Mouse (Mus musculus) limb, embryonic 15.5 days (tissue): ENCODE data around the gene Stac. TPM values are rescaled to one million over a fixed set of nuclear protein-coding genes. Genes with fewer than 3 reads are reported as not detected.

Source experiments
- ATAC-seq: fragments of 200-750 bp; cut with Nextera tagmentation; 2 replicates; pipeline ENCODE4 v1.8.0; 2017; ENCODE audit warnings: low read depth, moderate TSS enrichment; ENCODE audit not compliant: insufficient number of reproducible peaks, low FRiP score, low TSS enrichment
- H3K27ac ChIP-seq: fragments of 300-500 bp; sonication (generic); 2 replicates; pipeline ENCODE4 v1.5.1; 2015; ENCODE audit warnings: moderate library complexity, mild to moderate bottlenecking, inconsistent platforms
- H3K27me3 ChIP-seq: fragments of 300-500 bp; sonication (generic); 2 replicates; pipeline ENCODE4 v1.6.1; 2015; ENCODE audit warnings: inconsistent platforms
- H3K36me3 ChIP-seq: fragments of 300-500 bp; sonication (generic); 2 replicates; pipeline ENCODE4 v1.6.1; 2015; ENCODE audit warnings: inconsistent platforms
- H3K4me1 ChIP-seq: fragments of 300-500 bp; sonication (generic); 2 replicates; pipeline ENCODE4 v1.6.1; 2015; ENCODE audit warnings: inconsistent platforms
- H3K4me2 ChIP-seq: fragments of 300-500 bp; sonication (generic); 2 replicates; pipeline ENCODE4 v1.6.1; 2015; ENCODE audit warnings: mild to moderate bottlenecking, inconsistent platforms
- H3K4me3 ChIP-seq: fragments of 300-500 bp; sonication (generic); 2 replicates; pipeline ENCODE4 v1.5.1; 2015; ENCODE audit warnings: mild to moderate bottlenecking, inconsistent platforms
- H3K9ac ChIP-seq: fragments of 300-500 bp; sonication (generic); 2 replicates; pipeline ENCODE4 v1.6.1; 2015; ENCODE audit warnings: inconsistent platforms
- H3K9me3 ChIP-seq: fragments of 300-500 bp; sonication (generic); 2 replicates; pipeline ENCODE4 v1.6.1; 2016; ENCODE audit warnings: inconsistent platforms
- WGBS: fragments of 180-500 bp; shearing (Covaris S2); methylation state at CpG from one replicate; pipeline ENCODE4 v1.1.7; 2015; 5-methylcytosine and 5-hydroxymethylcytosine counted together
- polyA plus RNA-seq: library from polyadenylated mRNA; unstranded; fragments of >200 nt; fragmentation: Nextera tagmentation; extraction: Ambion mirVana; gene quantifications from 2 replicates; pipeline ENCODE4 v1.2.1, GENCODE M21; 2015

Gene Stac
- polyA plus RNA-seq, 1 experiment from 2014 or later = 4.2 TPM

GRCm38 (mm10) chr9:111684170-111684569 lies 6.0 kb downstream of the Stac start:
- no peak overlapping the region for H3K4me2 ChIP-seq
- no peak for ATAC-seq
- H3K4me1 ChIP-seq = no peaks in the 10 kb centered on the region; the same call in 1 of the 2 replicates
- 0 out of 2 replicates have a peak, but pooled peaks cover 3% of the 10 kb centered on the region for H3K27me3 ChIP-seq
- H3K9ac ChIP-seq = no peak overlapping the region
- H3K36me3 ChIP-seq = no peaks in the 10 kb centered on the region
- H3K27ac ChIP-seq = no peak overlapping the region
- WGBS = 76% methylated on average over 2 of the region's 2 CpGs
- H3K9me3 ChIP-seq = no peaks in the 10 kb centered on the region
- H3K4me3 ChIP-seq = no peak overlapping the region

GRCm38 (mm10) chr9:111679516-111679915 lies 10.6 kb downstream of the Stac start:
- H3K27me3 ChIP-seq = no peaks in the 10 kb centered on the region
- 15% methylated on average over 2 of the region's 2 CpGs for WGBS
- ATAC-seq = no peak
- no peaks in the 10 kb centered on the region for H3K4me1 ChIP-seq
- no peaks in the 10 kb centered on the region for H3K9me3 ChIP-seq
- no peak overlapping the region for H3K9ac ChIP-seq
- no peak overlapping the region for H3K4me2 ChIP-seq
- no peaks in the 10 kb centered on the region for H3K36me3 ChIP-seq
- no peak overlapping the region for H3K4me3 ChIP-seq
- H3K27ac ChIP-seq = no peak overlapping the region

- no peak overlapping the region for H3K27ac ChIP-seq
- ATAC-seq = no peak
- no peaks in the 10 kb centered on the region for H3K4me1 ChIP-seq
- H3K9ac ChIP-seq = no peak overlapping the region
- H3K27me3 ChIP-seq = no peaks in the 10 kb centered on the region
- no peak overlapping the region for H3K4me2 ChIP-seq
- H3K4me3 ChIP-seq = no peak overlapping the region
- 81% methylated on average over 6 of the region's 6 CpGs for WGBS
- H3K36me3 ChIP-seq = no peaks in the 10 kb centered on the region
- no peaks in the 10 kb centered on the region for H3K9me3 ChIP-seq
These were observed 20.3 kb downstream of the Stac start for GRCm38 (mm10) chr9:111669816-111670215.

- Histone ChIP-seq H3K27me3 (no peaks in the 10 kb centered on the region), H3K4me3 (no peak overlapping the region), H3K36me3 (no peaks in the 10 kb centered on the region), H3K9me3 (no peaks in the 10 kb centered on the region), H3K27ac (no peak overlapping the region), H3K9ac (no peak overlapping the region), H3K4me1 (no peaks in the 10 kb centered on the region), H3K4me2 (no peak overlapping the region)
- no peak for ATAC-seq
- 75% methylated on average over 4 of the region's 4 CpGs for WGBS
These were observed 35.1 kb downstream of the Stac start for GRCm38 (mm10) chr9:111655066-111655465.

- H3K4me3 ChIP-seq = no peak overlapping the region
- ATAC-seq = no peak
- no peaks in the 10 kb centered on the region for H3K27me3 ChIP-seq
- no peak overlapping the region for H3K4me2 ChIP-seq
- no peaks in the 10 kb centered on the region for H3K36me3 ChIP-seq
- no peak overlapping the region for H3K9ac ChIP-seq
- no peak overlapping the region for H3K27ac ChIP-seq
- WGBS = 72% methylated on average over 4 of the region's 4 CpGs
- no peaks in the 10 kb centered on the region for H3K9me3 ChIP-seq
- H3K4me1 ChIP-seq = 0 out of 2 replicates have a peak, but pooled peaks cover 7% of the 10 kb centered on the region
These were observed 45.9 kb downstream of the Stac start for GRCm38 (mm10) chr9:111644228-111644627.

GRCm38 (mm10) chr9:111643369-111643768 lies 46.8 kb downstream of the Stac start:
- Histone ChIP-seq H3K4me1 (0 out of 2 replicates have a peak, but pooled peaks cover 7% of the 10 kb centered on the region), H3K4me3 (no peak overlapping the region), H3K4me2 (no peak overlapping the region), H3K36me3 (no peaks in the 10 kb centered on the region), H3K27ac (no peak overlapping the region), H3K9ac (no peak overlapping the region), H3K27me3 (no peaks in the 10 kb centered on the region), H3K9me3 (no peaks in the 10 kb centered on the region)
- WGBS = 68% methylated on average over 5 of the region's 5 CpGs
- ATAC-seq = no peak

GRCm38 (mm10) chr9:111637641-111638040 lies 52.5 kb downstream of the Stac start:
- ATAC-seq = no peak
- WGBS = 72% methylated on average over 2 of the region's 2 CpGs
- no peaks in the 10 kb centered on the region for H3K36me3 ChIP-seq
- no peak overlapping the region for H3K4me3 ChIP-seq
- H3K9me3 ChIP-seq = no peaks in the 10 kb centered on the region
- H3K4me2 ChIP-seq = no peak overlapping the region
- no peaks in the 10 kb centered on the region for H3K27me3 ChIP-seq
- no peak overlapping the region for H3K27ac ChIP-seq
- H3K4me1 ChIP-seq = no peaks in the 10 kb centered on the region
- H3K9ac ChIP-seq = no peak overlapping the region

GRCm38 (mm10) chr9:111632833-111633232 lies 57.3 kb downstream of the Stac start:
- Histone ChIP-seq H3K4me3 (no peak overlapping the region), H3K4me1 (no peaks in the 10 kb centered on the region), H3K27me3 (no peaks in the 10 kb centered on the region), H3K9me3 (no peaks in the 10 kb centered on the region), H3K36me3 (no peaks in the 10 kb centered on the region), H3K9ac (no peak overlapping the region), H3K27ac (no peak overlapping the region), H3K4me2 (no peak overlapping the region)
- 68% methylated on average over 4 of the region's 4 CpGs for WGBS
- ATAC-seq = no peak

- Histone ChIP-seq H3K4me2 (no peak overlapping the region), H3K27ac (no peak overlapping the region), H3K27me3 (no peaks in the 10 kb centered on the region), H3K4me1 (no peaks in the 10 kb centered on the region), H3K36me3 (no peaks in the 10 kb centered on the region), H3K9me3 (no peaks in the 10 kb centered on the region), H3K9ac (no peak overlapping the region), H3K4me3 (no peak overlapping the region)
- 69% methylated on average over 2 of the region's 2 CpGs for WGBS
- no peak for ATAC-seq
These were observed 69.0 kb downstream of the Stac start for GRCm38 (mm10) chr9:111621191-111621590.

- Histone ChIP-seq H3K4me3 (no peak overlapping the region), H3K27me3 (no peaks in the 10 kb centered on the region), H3K4me2 (no peak overlapping the region), H3K9ac (no peak overlapping the region), H3K4me1 (no peaks in the 10 kb centered on the region), H3K27ac (no peak overlapping the region), H3K9me3 (no peaks in the 10 kb centered on the region), H3K36me3 (no peaks in the 10 kb centered on the region)
- ATAC-seq = no peak
- 73% methylated on average over 3 of the region's 3 CpGs for WGBS
These were observed 78.8 kb downstream of the Stac start for GRCm38 (mm10) chr9:111611341-111611740.

GRCm38 (mm10) chr9:111608762-111609161 lies 81.4 kb downstream of the Stac start:
- no peak for ATAC-seq
- no peaks in the 10 kb centered on the region for H3K4me1 ChIP-seq
- WGBS = 55% methylated on average over 6 of the region's 6 CpGs

GRCm38 (mm10) chr9:111606603-111607002 lies 83.5 kb downstream of the Stac start:
- Histone ChIP-seq H3K9ac (no peak overlapping the region), H3K27ac (no peak overlapping the region), H3K27me3 (no peaks in the 10 kb centered on the region), H3K9me3 (no peaks in the 10 kb centered on the region), H3K4me2 (no peak overlapping the region), H3K4me1 (no peaks in the 10 kb centered on the region), H3K4me3 (no peak overlapping the region), H3K36me3 (no peaks in the 10 kb centered on the region)
- 83% methylated on average over 8 of the region's 8 CpGs for WGBS
- no peak for ATAC-seq

More at GRCm38 (mm10) chr9:111608762-111609161, 81.4 kb downstream of the Stac start:
- no peak overlapping the region for H3K27ac ChIP-seq
- H3K9me3 ChIP-seq = no peaks in the 10 kb centered on the region
- H3K36me3 ChIP-seq = no peaks in the 10 kb centered on the region
- no peaks in the 10 kb centered on the region for H3K27me3 ChIP-seq
- no peak overlapping the region for H3K9ac ChIP-seq
- H3K4me3 ChIP-seq = no peak overlapping the region
- H3K4me2 ChIP-seq = no peak overlapping the region

- Histone ChIP-seq H3K4me3 (no peak overlapping the region), H3K36me3 (no peaks in the 10 kb centered on the region), H3K9ac (no peak overlapping the region), H3K27me3 (no peaks in the 10 kb centered on the region), H3K4me1 (no peaks in the 10 kb centered on the region), H3K4me2 (no peak overlapping the region), H3K27ac (no peak overlapping the region), H3K9me3 (no peaks in the 10 kb centered on the region)
- WGBS = 86% methylated on average over 2 of the region's 2 CpGs
- no peak for ATAC-seq
These were observed 102.6 kb downstream of the Stac start for GRCm38 (mm10) chr9:111587527-111587926.
